Mouse (Mus musculus): ENCODE measurements around the gene Gm266. TPM values are rescaled to one million over a fixed set of nuclear protein-coding genes. Genes with fewer than 3 reads are reported as not detected.

Gm266 gene
- polyA plus RNA-seq, 1 experiment = 0.64 TPM

DNA sequence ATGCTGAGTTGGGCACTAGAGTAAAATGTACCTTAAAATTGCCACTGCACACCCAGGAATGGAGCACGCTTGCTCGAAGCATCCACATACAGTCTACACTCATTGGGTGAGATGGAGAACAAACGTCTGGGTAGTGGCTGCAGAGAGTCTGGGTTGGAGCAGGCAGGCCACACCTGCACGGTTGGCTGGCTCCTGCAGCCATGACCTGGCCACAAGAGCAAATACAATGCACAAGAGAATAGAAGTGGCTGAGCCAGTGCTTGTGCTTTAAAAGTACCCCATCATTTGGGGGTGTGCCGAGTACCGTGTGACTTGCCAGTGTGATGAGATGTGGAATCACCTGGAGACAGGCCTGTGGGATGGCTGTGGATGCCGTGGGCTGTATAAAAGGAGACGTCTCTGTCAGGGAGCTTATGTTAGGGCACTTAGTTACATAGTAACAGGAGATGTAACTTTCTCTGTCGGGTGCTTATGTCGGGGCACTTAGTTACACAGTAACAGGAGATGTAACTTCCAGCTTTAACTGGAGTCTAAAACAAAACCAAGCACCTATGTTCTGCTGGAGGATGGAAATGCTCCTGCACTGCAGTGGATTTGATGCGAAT, 3.7 kb upstream of the Gm266 start:
- peaks cover 13% of the 10 kb centered on the region for H3K27me3 ChIP-seq (ENCODE audit: control insufficient read depth, insufficient read depth, low read length)
- H3K36me3 ChIP-seq (ENCODE audit: control insufficient read depth, insufficient read depth, low read length) = no peaks in the 10 kb centered on the region
- WGBS = 84% methylated on average over 11 of the region's 11 CpGs
- DNase-seq (ENCODE audit: low read depth in 1 of 2, low spot score in 2 of 2) = no peak
- H3K4me1 ChIP-seq (ENCODE audit: control insufficient read depth, insufficient read depth, insufficient read length) = peaks cover 4% of the 10 kb centered on the region; the same call in 1 of the 2 replicates
- no peak overlapping the region for H3K4me3 ChIP-seq (ENCODE audit: extremely low read depth, insufficient read depth, insufficient read length)
- TF ChIP-seq CTCF (IDR thresholded peaks at IDR 0.05; ENCODE audit: extremely low read depth, insufficient read depth, insufficient read length, insufficient replicate concordance) = no peak
- no peak for TF ChIP-seq POLR2A (IDR thresholded peaks at IDR 0.05; ENCODE audit: low read depth, low read length)
- no peak overlapping the region for H3K27ac ChIP-seq (ENCODE audit: insufficient read depth, low read length)

DNA sequence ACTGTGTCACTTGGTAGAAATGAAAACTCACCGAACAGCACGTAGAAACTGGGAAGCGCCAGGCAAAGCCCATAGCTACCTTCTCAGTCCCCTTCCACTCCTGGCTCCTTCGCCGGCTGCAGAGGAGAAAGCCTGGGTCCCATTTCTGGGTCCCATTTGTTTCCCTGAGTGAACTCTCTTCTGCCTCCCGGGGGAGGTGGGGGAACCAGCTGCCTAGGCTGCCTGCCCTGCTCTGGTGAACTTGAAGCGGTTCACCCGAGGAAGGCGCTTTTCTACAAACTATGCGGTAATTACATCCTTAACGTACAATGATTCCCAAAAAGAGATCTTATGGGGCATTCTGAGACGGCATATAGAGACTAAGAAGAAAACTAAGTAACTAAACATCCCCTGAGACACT, 832 bp upstream of the Gm266 start:
- Histone ChIP-seq H3K27me3 (ENCODE audit: control insufficient read depth, insufficient read depth, low read length) (peaks cover 15% of the 10 kb centered on the region), H3K4me1 (ENCODE audit: control insufficient read depth, insufficient read depth, insufficient read length) (peaks cover 4% of the 10 kb centered on the region; the same call in 1 of the 2 replicates), H3K4me3 (ENCODE audit: extremely low read depth, insufficient read depth, insufficient read length) (no peak overlapping the region), H3K27ac (ENCODE audit: insufficient read depth, low read length) (no peak overlapping the region), H3K36me3 (ENCODE audit: control insufficient read depth, insufficient read depth, low read length) (no peaks in the 10 kb centered on the region)
- 11% methylated on average over 12 of the region's 12 CpGs for WGBS
- no peak for DNase-seq (ENCODE audit: low read depth in 1 of 2, low spot score in 2 of 2)
- TF ChIP-seq CTCF (IDR thresholded peaks at IDR 0.05; ENCODE audit: extremely low read depth, insufficient read depth, insufficient read length, insufficient replicate concordance) = no peak
- no peak for TF ChIP-seq POLR2A (IDR thresholded peaks at IDR 0.05; ENCODE audit: low read depth, low read length)

DNA sequence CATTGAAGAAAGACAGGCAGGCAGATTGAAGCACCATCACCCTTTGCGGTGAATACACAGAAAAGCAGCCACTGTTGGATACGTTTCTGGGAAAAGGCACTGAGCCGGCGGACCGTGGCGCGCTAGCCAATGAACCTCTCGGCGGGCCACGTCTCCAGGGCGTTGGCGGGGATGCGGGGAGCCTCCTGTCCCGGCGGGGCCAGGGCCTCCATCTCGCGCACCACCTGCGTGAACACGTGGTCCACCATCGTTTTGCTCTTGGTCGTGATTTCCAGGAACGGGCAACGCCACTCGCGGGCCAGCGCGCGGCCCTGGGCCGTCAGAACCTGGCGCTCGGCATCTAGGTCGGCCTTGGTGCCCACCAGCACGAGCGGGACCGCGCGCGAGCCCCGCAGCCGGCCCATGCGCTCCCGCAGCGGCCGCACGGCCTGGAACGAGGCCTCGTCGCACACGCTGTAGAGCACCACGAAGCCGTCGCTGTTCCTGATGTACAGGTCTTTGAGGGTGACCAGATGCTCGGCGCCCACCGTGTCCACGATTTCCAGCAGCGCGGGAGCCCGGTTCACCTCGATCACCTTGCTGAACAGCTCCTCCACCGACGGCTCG, 474 bp downstream of the Gm266 start:
- TF ChIP-seq POLR2A (IDR thresholded peaks at IDR 0.05; ENCODE audit: low read depth, low read length) (no peak), CTCF (IDR thresholded peaks at IDR 0.05; ENCODE audit: extremely low read depth, insufficient read depth, insufficient read length, insufficient replicate concordance) (no peak)
- WGBS = 4% methylated on average over 63 of the region's 63 CpGs
- Histone ChIP-seq H3K27me3 (ENCODE audit: control insufficient read depth, insufficient read depth, low read length) (peaks cover 15% of the 10 kb centered on the region), H3K4me3 (ENCODE audit: extremely low read depth, insufficient read depth, insufficient read length) (0 out of 2 replicates have a peak overlapping the region, but pooled peaks have one; percentile 32), H3K27ac (ENCODE audit: insufficient read depth, low read length) (no peak overlapping the region), H3K36me3 (ENCODE audit: control insufficient read depth, insufficient read depth, low read length) (no peaks in the 10 kb centered on the region), H3K4me1 (ENCODE audit: control insufficient read depth, insufficient read depth, insufficient read length) (peaks cover 4% of the 10 kb centered on the region; the same call in 1 of the 2 replicates)
- DNase-seq (ENCODE audit: low read depth in 1 of 2, low spot score in 2 of 2) = no peak

DNA sequence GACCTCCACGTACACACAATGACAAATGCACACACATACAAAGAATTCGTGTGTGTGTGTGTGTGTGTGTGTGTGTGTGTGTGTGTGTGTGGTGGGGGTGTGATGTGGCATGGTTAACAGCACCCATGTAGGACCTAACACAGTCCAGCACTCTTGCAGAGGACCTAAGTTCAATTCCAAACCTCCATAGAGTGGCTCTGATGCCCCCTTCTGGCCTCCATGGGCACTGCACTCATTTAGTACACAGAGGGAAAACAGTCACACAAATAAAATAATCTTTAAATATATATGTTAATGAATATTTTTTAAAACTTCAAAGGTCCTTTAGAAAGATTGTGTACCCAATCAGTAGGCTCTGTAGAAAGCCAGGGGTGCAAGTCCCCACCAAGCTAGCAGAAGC, 5.7 kb downstream of the Gm266 start:
- H3K4me3 ChIP-seq (ENCODE audit: extremely low read depth, insufficient read depth, insufficient read length) = no peak overlapping the region
- H3K4me1 ChIP-seq (ENCODE audit: control insufficient read depth, insufficient read depth, insufficient read length) = no peaks in the 10 kb centered on the region
- H3K27me3 ChIP-seq (ENCODE audit: control insufficient read depth, insufficient read depth, low read length) = peaks cover 2% of the 10 kb centered on the region; the same call in 1 of the 2 replicates
- no peak for DNase-seq (ENCODE audit: low read depth in 1 of 2, low spot score in 2 of 2)
- WGBS = 65% methylated on average over 2 of the region's 2 CpGs
- no peaks in the 10 kb centered on the region for H3K36me3 ChIP-seq (ENCODE audit: control insufficient read depth, insufficient read depth, low read length)
- H3K27ac ChIP-seq (ENCODE audit: insufficient read depth, low read length) = no peak overlapping the region
- TF ChIP-seq POLR2A (IDR thresholded peaks at IDR 0.05; ENCODE audit: low read depth, low read length) (no peak), CTCF (IDR thresholded peaks at IDR 0.05; ENCODE audit: extremely low read depth, insufficient read depth, insufficient read length, insufficient replicate concordance) (no peak)

DNA sequence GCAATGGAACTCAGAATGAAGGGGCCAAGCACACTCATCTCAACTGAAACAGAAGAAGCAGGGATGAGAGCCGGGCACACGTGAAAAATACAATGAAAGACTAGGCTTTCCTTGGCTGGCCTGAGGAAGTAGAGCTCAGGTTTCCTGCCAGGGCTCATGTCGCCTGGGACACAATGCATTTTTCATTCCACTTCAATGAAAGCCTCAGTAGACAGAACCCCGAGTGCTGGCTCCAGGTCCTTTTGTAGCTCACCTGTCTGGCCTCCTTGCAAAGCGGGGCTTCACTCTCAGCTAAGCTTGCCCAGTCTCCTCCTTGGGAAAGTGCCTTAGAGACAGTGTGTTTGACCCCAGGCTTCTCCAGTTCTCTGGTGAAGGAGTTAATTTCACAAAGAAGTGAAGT, 6.7 kb downstream of the Gm266 start:
- TF ChIP-seq CTCF (IDR thresholded peaks at IDR 0.05; ENCODE audit: extremely low read depth, insufficient read depth, insufficient read length, insufficient replicate concordance) (no peak), POLR2A (IDR thresholded peaks at IDR 0.05; ENCODE audit: low read depth, low read length) (no peak)
- DNase-seq (ENCODE audit: low read depth in 1 of 2, low spot score in 2 of 2) = no peak
- WGBS = 59% methylated on average over 5 of the region's 5 CpGs
- H3K36me3 ChIP-seq (ENCODE audit: control insufficient read depth, insufficient read depth, low read length) = no peaks in the 10 kb centered on the region
- H3K4me3 ChIP-seq (ENCODE audit: extremely low read depth, insufficient read depth, insufficient read length) = no peak overlapping the region
- no peak overlapping the region for H3K27ac ChIP-seq (ENCODE audit: insufficient read depth, low read length)
- no peaks in the 10 kb centered on the region for H3K4me1 ChIP-seq (ENCODE audit: control insufficient read depth, insufficient read depth, insufficient read length)
- peaks cover 2% of the 10 kb centered on the region; the same call in 1 of the 2 replicates for H3K27me3 ChIP-seq (ENCODE audit: control insufficient read depth, insufficient read depth, low read length)

DNA sequence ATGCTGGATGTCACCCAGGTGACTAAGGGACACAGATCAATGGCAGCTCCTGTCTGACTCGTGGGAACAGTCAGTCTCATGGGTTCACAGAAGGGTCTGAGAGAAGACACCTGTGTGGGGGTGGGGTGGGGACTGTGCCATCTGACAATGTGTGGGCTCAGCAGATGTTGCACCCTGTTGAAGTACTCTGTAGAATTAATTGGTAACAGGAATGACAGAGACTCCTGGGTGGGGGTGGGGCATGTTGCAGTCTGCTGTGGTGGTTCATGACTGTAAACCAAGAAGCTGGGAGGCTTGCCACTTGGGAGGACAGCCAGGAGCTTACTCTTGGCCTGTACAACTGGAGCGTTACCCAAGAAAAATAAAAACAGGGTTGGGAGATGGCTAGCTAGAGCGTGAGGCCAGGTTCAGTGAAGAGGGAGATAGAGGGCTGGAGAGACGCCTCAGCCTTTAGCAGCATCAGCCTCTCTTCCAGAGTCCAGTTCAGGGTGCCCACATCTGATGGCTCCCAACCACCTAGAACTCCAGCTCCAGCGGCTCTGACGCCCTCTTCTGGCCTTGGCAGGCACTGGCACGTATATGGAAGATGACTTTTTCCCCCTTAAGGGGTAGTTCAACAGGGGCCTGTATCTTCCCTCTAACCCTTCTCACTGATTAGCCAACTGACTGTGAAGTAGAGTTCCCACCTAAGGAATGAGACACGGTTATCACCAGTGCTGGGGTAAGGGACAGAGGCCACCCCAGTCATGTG, 10.6 kb downstream of the Gm266 start:
- no peak for DNase-seq (ENCODE audit: low read depth in 1 of 2, low spot score in 2 of 2)

More for the DNA sequence above, 10.6 kb downstream of the Gm266 start:
- no peak overlapping the region for H3K4me3 ChIP-seq (ENCODE audit: extremely low read depth, insufficient read depth, insufficient read length)
- H3K27ac ChIP-seq (ENCODE audit: insufficient read depth, low read length) = no peak overlapping the region
- no peaks in the 10 kb centered on the region for H3K36me3 ChIP-seq (ENCODE audit: control insufficient read depth, insufficient read depth, low read length)
- H3K4me1 ChIP-seq (ENCODE audit: control insufficient read depth, insufficient read depth, insufficient read length) = no peaks in the 10 kb centered on the region
- 66% methylated on average over 8 of the region's 8 CpGs for WGBS
- H3K27me3 ChIP-seq (ENCODE audit: control insufficient read depth, insufficient read depth, low read length) = no peaks in the 10 kb centered on the region
- no peak for TF ChIP-seq POLR2A (IDR thresholded peaks at IDR 0.05; ENCODE audit: low read depth, low read length)
- TF ChIP-seq CTCF (IDR thresholded peaks at IDR 0.05; ENCODE audit: extremely low read depth, insufficient read depth, insufficient read length, insufficient replicate concordance) = no peak
